Mouse (Mus musculus): ENCODE results near the gene 1110057P08Rik. TPM values are rescaled to one million over a fixed set of nuclear protein-coding genes. Genes with fewer than 3 reads are reported as not detected.

1110057P08Rik gene
- not detected for polyA plus RNA-seq (2015; fragmentation: Illumina TruSeq; extraction: RNeasy Lipid Tissue Mini Kit (QIAGEN cat#74804); ENCODE audit: low read depth, low replicate concordance)

DNA sequence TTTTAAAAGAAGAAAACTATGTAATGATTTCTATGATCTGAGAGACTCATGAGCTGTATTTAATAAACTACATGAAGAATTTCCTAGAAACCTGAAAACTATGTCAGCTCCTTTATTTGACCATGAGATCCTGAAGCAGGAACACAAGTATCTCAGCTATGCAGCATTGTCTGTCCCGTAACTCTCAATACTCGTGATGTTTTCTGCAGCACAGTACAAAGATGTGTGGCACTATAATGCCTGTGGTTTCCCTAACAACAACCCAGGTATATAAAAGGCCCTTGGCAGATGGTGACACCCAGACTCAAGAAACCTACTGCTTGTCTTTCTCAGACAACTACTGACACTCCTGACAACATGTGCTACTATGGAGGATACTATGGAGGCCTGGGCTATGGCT, at the start of gene 1110057P08Rik:
Gene 1110057P08Rik (plus strand): TSS at position 301 of the 400 bp plus-strand sequence.

DNA sequence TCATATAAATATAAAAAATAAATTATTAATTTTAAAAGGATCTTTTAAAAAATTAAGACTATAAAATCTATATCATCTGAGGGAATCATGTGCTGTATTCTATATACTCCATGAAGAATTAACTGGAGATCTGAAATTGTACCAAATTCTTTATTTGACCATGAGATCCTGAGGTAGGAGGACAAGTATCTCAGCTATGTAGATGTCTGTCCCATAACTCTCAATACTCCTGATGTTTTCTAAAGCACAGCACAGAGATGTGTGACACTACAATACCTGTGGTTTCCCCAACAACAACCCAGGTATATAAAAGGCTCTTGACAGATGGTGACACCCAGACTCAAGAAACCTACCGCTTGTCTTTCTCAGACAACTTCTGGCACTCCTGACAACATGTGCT, 34.0 kb upstream of the 1110057P08Rik start, which contains the start of gene Gm6358:
Gene Gm6358 (plus strand): TSS at position 301 of the 400 bp plus-strand sequence.

DNA sequence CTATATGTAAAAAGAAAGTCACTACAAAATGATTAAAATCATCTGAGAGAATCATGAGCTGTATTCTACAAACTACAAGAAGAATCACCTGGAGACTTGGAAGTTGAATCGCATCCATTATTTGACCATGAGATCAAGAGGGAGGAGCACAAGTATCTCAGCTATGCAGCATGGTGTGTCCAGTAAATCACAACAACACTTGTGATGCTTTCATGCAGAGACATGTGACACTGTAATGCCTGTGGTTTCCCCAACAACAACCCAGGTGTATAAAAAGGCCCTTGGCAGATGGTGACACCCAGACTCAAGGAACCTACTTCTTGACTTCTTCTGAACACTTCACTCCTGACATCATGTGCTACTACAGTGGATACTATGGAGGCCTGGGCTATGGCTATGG, 23.7 kb upstream of the 1110057P08Rik start, which contains the start of gene Gm10061:
Gene Gm10061 (plus strand): TSS at position 301 of the 400 bp plus-strand sequence.

DNA sequence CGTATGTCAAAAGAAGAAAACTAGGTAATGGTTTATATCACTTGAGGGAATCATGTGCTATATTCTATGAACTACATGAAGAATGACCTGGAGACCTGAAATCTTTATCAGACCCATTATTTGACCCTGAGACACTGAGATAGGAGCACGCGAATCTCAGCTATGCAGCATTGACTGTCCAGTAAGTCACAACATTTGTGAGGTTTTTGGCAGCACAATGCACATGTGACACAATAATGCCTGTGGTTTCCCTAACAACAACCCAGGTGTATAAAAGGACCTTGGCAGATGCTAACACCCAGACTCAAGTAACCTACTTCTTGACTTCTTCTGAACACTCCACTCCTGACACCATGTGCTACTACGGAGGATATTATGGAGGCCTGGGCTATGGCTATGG, 16.9 kb upstream of the 1110057P08Rik start, which contains the start of gene Gm9789:
Gene Gm9789 (plus strand): TSS at position 301 of the 400 bp plus-strand sequence.

DNA sequence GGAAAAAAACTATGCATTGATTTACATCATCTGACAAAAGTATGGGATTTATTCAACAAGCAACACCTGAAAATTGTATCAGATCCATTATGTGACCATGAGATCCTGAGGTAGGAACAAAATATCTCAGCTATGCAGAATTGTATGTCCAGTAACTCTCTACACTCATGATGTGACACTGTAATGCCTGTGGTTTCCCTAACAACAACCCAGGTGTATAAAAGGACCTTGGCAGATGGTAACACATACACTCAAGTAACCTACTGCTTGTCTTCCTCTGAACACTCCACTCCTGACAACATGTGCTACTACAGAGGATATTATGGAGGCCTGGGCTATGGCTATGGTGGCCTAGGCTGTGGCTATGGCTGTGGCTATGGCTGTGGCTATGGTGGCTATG, 5.3 kb upstream of the 1110057P08Rik start, which contains the start of gene Gm7735:
Gene Gm7735 (plus strand): TSS at position 301 of the 400 bp plus-strand sequence.

DNA sequence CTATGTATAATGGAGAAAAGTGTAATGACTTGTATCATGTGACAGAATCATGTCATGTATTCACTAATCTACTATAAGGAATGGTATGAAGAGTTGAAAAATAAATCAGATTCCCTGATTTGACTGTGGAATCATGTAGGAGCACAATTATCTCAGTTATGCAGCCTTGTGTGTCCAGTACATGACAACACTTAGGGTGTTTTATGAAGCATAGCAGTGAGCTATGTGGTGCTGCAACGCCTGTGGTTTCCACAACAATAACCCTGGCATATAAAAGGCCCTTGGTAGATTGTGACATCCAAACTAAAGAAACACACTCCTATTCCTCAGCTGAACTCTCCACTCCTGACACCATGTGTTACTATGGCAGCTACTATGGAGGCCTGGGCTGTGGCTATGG, 31.0 kb downstream of the 1110057P08Rik start, which contains the start of gene Krtap20-2:
Gene Krtap20-2 (plus strand): TSS at position 301 of the 400 bp plus-strand sequence.

Other genes starting within 250 kb of the 1110057P08Rik start
- not detected for gene Krtap19-9b, start 242.5 kb upstream of the 1110057P08Rik start, polyA plus RNA-seq (2015; fragmentation: Illumina TruSeq; extraction: RNeasy Lipid Tissue Mini Kit (QIAGEN cat#74804); ENCODE audit: low read depth, low replicate concordance)
- not detected for gene Krtap16-3, start 211.9 kb upstream of the 1110057P08Rik start, polyA plus RNA-seq (2015; fragmentation: Illumina TruSeq; extraction: RNeasy Lipid Tissue Mini Kit (QIAGEN cat#74804); ENCODE audit: low read depth, low replicate concordance)
- gene Krtap22-2, start 164.0 kb upstream of the 1110057P08Rik start, polyA plus RNA-seq (2015; fragmentation: Illumina TruSeq; extraction: RNeasy Lipid Tissue Mini Kit (QIAGEN cat#74804); ENCODE audit: low read depth, low replicate concordance) = not detected
- gene Gm10229, start 159.5 kb upstream of the 1110057P08Rik start, polyA plus RNA-seq (2015; fragmentation: Illumina TruSeq; extraction: RNeasy Lipid Tissue Mini Kit (QIAGEN cat#74804); ENCODE audit: low read depth, low replicate concordance) = not detected
- not detected for gene Krtap6-1, start 143.0 kb upstream of the 1110057P08Rik start, polyA plus RNA-seq (2015; fragmentation: Illumina TruSeq; extraction: RNeasy Lipid Tissue Mini Kit (QIAGEN cat#74804); ENCODE audit: low read depth, low replicate concordance)
- gene Gm10228, start 133.3 kb upstream of the 1110057P08Rik start, polyA plus RNA-seq (2015; fragmentation: Illumina TruSeq; extraction: RNeasy Lipid Tissue Mini Kit (QIAGEN cat#74804); ENCODE audit: low read depth, low replicate concordance) = not detected
- gene Krtap6-5, start 126.9 kb upstream of the 1110057P08Rik start, polyA plus RNA-seq (2015; fragmentation: Illumina TruSeq; extraction: RNeasy Lipid Tissue Mini Kit (QIAGEN cat#74804); ENCODE audit: low read depth, low replicate concordance) = not detected
- gene 1110025L11Rik, start 110.7 kb upstream of the 1110057P08Rik start, polyA plus RNA-seq (2015; fragmentation: Illumina TruSeq; extraction: RNeasy Lipid Tissue Mini Kit (QIAGEN cat#74804); ENCODE audit: low read depth, low replicate concordance) = not detected
- not detected for gene Krtap6-3, start 90.7 kb upstream of the 1110057P08Rik start, polyA plus RNA-seq (2015; fragmentation: Illumina TruSeq; extraction: RNeasy Lipid Tissue Mini Kit (QIAGEN cat#74804); ENCODE audit: low read depth, low replicate concordance)
- gene Gm6358, start 33.9 kb upstream of the 1110057P08Rik start, polyA plus RNA-seq (2015; fragmentation: Illumina TruSeq; extraction: RNeasy Lipid Tissue Mini Kit (QIAGEN cat#74804); ENCODE audit: low read depth, low replicate concordance) = not detected
- not detected for gene Gm10061, start 23.6 kb upstream of the 1110057P08Rik start, polyA plus RNA-seq (2015; fragmentation: Illumina TruSeq; extraction: RNeasy Lipid Tissue Mini Kit (QIAGEN cat#74804); ENCODE audit: low read depth, low replicate concordance)
- gene Gm9789, start 16.8 kb upstream of the 1110057P08Rik start, polyA plus RNA-seq (2015; fragmentation: Illumina TruSeq; extraction: RNeasy Lipid Tissue Mini Kit (QIAGEN cat#74804); ENCODE audit: low read depth, low replicate concordance) = not detected
- not detected for gene Gm7735, start 5.2 kb upstream of the 1110057P08Rik start, polyA plus RNA-seq (2015; fragmentation: Illumina TruSeq; extraction: RNeasy Lipid Tissue Mini Kit (QIAGEN cat#74804); ENCODE audit: low read depth, low replicate concordance)
- gene Krtap20-2, start 31.1 kb downstream of the 1110057P08Rik start, polyA plus RNA-seq (2015; fragmentation: Illumina TruSeq; extraction: RNeasy Lipid Tissue Mini Kit (QIAGEN cat#74804); ENCODE audit: low read depth, low replicate concordance) = not detected
- not detected for gene Krtap21-1, start 229.1 kb downstream of the 1110057P08Rik start, polyA plus RNA-seq (2015; fragmentation: Illumina TruSeq; extraction: RNeasy Lipid Tissue Mini Kit (QIAGEN cat#74804); ENCODE audit: low read depth, low replicate concordance)
- not detected for gene Krtap6-2, start 245.4 kb downstream of the 1110057P08Rik start, polyA plus RNA-seq (2015; fragmentation: Illumina TruSeq; extraction: RNeasy Lipid Tissue Mini Kit (QIAGEN cat#74804); ENCODE audit: low read depth, low replicate concordance)